Mouse (Mus musculus) liver, adult 2 months (tissue): Measurements from ENCODE around the gene Cse1l. TPM values are rescaled to one million over a fixed set of nuclear protein-coding genes. Genes with fewer than 3 reads are reported as not detected.

Source experiments
- DNase-seq: peaks from one replicate; pipeline ENCODE4 v3.0.0-alpha.2; 2011; ENCODE audit warnings: low read depth, low spot score; ENCODE audit errors: extremely low read depth
- H3K27ac ChIP-seq: fragments of 200-500 bp; replicated peaks from 2 replicates; pipeline ENCODE4 v1.5.1; 2012; ENCODE audit warnings: low read depth, mild to moderate bottlenecking, control low read depth, inconsistent platforms, low read length; ENCODE audit not compliant: insufficient read depth
- H3K27me3 ChIP-seq: fragments of 200-500 bp; 2 replicates; pipeline ENCODE4 v1.6.1; 2012; ENCODE audit warnings: mild to moderate bottlenecking, moderate library complexity, low read length, inconsistent platforms; ENCODE audit not compliant: control insufficient read depth, insufficient read depth
- H3K36me3 ChIP-seq: fragments of 200-500 bp; 2 replicates; pipeline ENCODE4 v1.6.1; 2012; ENCODE audit warnings: low read length, inconsistent platforms; ENCODE audit not compliant: control insufficient read depth, insufficient read depth
- H3K4me1 ChIP-seq: fragments of 200-500 bp; 2 replicates; pipeline ENCODE4 v1.6.1; 2011; ENCODE audit warnings: low read length; ENCODE audit not compliant: control insufficient read depth, insufficient read depth
- H3K4me3 ChIP-seq: fragments of 200-500 bp; 2 replicates; pipeline ENCODE4 v1.5.1; 2011; ENCODE audit warnings: low read depth, mild to moderate bottlenecking, control low read depth, low read length, moderate library complexity; ENCODE audit not compliant: insufficient read depth
- H3K79me2 ChIP-seq: fragments of 200-500 bp; 2 replicates; pipeline ENCODE4 v1.6.1; 2012; ENCODE audit warnings: inconsistent platforms, mild to moderate bottlenecking, low read length, moderate library complexity; ENCODE audit not compliant: control insufficient read depth, insufficient read depth
- H3K9ac ChIP-seq: fragments of 200-500 bp; 2 replicates; pipeline ENCODE4 v1.6.1; 2012; ENCODE audit warnings: low read depth, mild to moderate bottlenecking, control low read depth, inconsistent platforms, low read length
- CTCF ChIP-seq: fragments of 200-500 bp; IDR thresholded peaks from 2 replicates; pipeline ENCODE4 v1.5.1; 2011; ENCODE audit warnings: low read depth, low read length, control low read depth
- POLR2A ChIP-seq: fragments of 200-500 bp; IDR thresholded peaks from 2 replicates; pipeline ENCODE4 v1.6.1; 2011; ENCODE audit warnings: low read length, control low read depth; ENCODE audit not compliant: insufficient read depth; ENCODE audit errors: extremely low read depth
- WGBS: fragments of 180-500 bp; shearing (Covaris S2); methylation state at CpG from one replicate; pipeline ENCODE4 v1.1.7; 2018; 5-methylcytosine and 5-hydroxymethylcytosine counted together
- polyA plus RNA-seq: library from polyadenylated mRNA; depleted of rRNA; stranded (reverse); fragments of >200 nt; gene quantifications from 2 replicates; pipeline ENCODE4 v1.2.3, GENCODE M21; 2012
- total RNA-seq: library from RNA; depleted of rRNA; stranded (reverse); fragments of >200 nt; gene quantifications from 2 replicates; pipeline ENCODE4 v1.2.3, GENCODE M21; 2014

Gene Cse1l
- total and polyA plus RNA-seq, 2 experiments, result 10.7 to 29.7 TPM

GRCm38 (mm10) chr2:166896368-166896767, 9.5 kb upstream of the Cse1l start:
- Histone ChIP-seq H3K4me1 (no peaks in the 10 kb centered on the region), H3K27ac (no peak overlapping the region), H3K27me3 (no peaks in the 10 kb centered on the region), H3K9ac (no peak overlapping the region), H3K4me3 (no peak overlapping the region), H3K79me2 (no peaks in the 10 kb centered on the region), H3K36me3 (peaks cover 23% of the 10 kb centered on the region; the same call in 1 of the 2 replicates)
- 90% methylated on average over 13 of the region's 13 CpGs for WGBS
- DNase-seq, result no peak
- no peak for TF ChIP-seq CTCF

GRCm38 (mm10) chr2:166896974-166897373, 8.9 kb upstream of the Cse1l start:
- Histone ChIP-seq H3K27ac (no peak overlapping the region), H3K79me2 (no peaks in the 10 kb centered on the region), H3K4me1 (no peaks in the 10 kb centered on the region), H3K27me3 (no peaks in the 10 kb centered on the region), H3K4me3 (no peak overlapping the region), H3K36me3 (peaks cover 17% of the 10 kb centered on the region; the same call in 1 of the 2 replicates), H3K9ac (no peak overlapping the region)
- no peak for TF ChIP-seq POLR2A
- TF ChIP-seq CTCF, result no peak
- 89% methylated on average over 12 of the region's 12 CpGs for whole genome bisulfite sequencing
- DNase-seq, result no peak

- TF ChIP-seq POLR2A (no peak), CTCF (no peak)
- peaks cover 8% of the 10 kb centered on the region; the same call in 1 of the 2 replicates for H3K36me3 ChIP-seq
- H3K4me1 ChIP-seq, result no peaks in the 10 kb centered on the region
- no peak overlapping the region for H3K4me3 ChIP-seq
- H3K9ac ChIP-seq, result no peak overlapping the region
- WGBS, result 87% methylated on average over 2 of the region's 2 CpGs
- no peak overlapping the region for H3K27ac ChIP-seq
- no peak for DNase-seq
- no peaks in the 10 kb centered on the region for H3K27me3 ChIP-seq
- H3K79me2 ChIP-seq, result no peaks in the 10 kb centered on the region
Observed at GRCm38 (mm10) chr2:166899161-166899560, 6.7 kb upstream of the Cse1l start.

- Histone ChIP-seq H3K79me2 (no peaks in the 10 kb centered on the region), H3K27me3 (no peaks in the 10 kb centered on the region), H3K36me3 (peaks cover 6% of the 10 kb centered on the region; the same call in 1 of the 2 replicates), H3K4me3 (no peak overlapping the region), H3K4me1 (no peaks in the 10 kb centered on the region), H3K27ac (no peak overlapping the region), H3K9ac (no peak overlapping the region)
- 68% methylated on average over 3 of the region's 3 CpGs for WGBS
- no peak for DNase-seq
- TF ChIP-seq POLR2A (no peak), CTCF (no peak)
Observed at GRCm38 (mm10) chr2:166899746-166900145, 6.1 kb upstream of the Cse1l start.

- Histone ChIP-seq H3K4me1 (peaks cover 3% of the 10 kb centered on the region), H3K79me2 (no peaks in the 10 kb centered on the region), H3K4me3 (no peak overlapping the region), H3K36me3 (peaks cover 3% of the 10 kb centered on the region; the same call in 1 of the 2 replicates), H3K9ac (no peak overlapping the region), H3K27ac (no peak overlapping the region), H3K27me3 (no peaks in the 10 kb centered on the region)
- peak; percentile 12 for DNase-seq
- WGBS, result 91% methylated on average over 8 of the region's 8 CpGs
- TF ChIP-seq POLR2A, result no peak
- no peak for TF ChIP-seq CTCF
Observed at GRCm38 (mm10) chr2:166900792-166901505, 4.9 kb upstream of the Cse1l start.

- TF ChIP-seq CTCF, result peak; percentile 21; the same call in 1 of the 2 replicates
- TF ChIP-seq POLR2A, result no peak
- Histone ChIP-seq H3K79me2 (peaks cover 9% of the 10 kb centered on the region; the same call in 1 of the 2 replicates), H3K4me3 (no peak overlapping the region), H3K27ac (no peak overlapping the region), H3K27me3 (no peaks in the 10 kb centered on the region), H3K36me3 (no peaks in the 10 kb centered on the region), H3K4me1 (peaks cover 7% of the 10 kb centered on the region), H3K9ac (no peak overlapping the region)
- WGBS, result 98% methylated on average over 6 of the region's 6 CpGs
- DNase-seq, result no peak
Observed at GRCm38 (mm10) chr2:166903719-166904282, 2.0 kb upstream of the Cse1l start.
